Mouse (Mus musculus): ENCODE results near the gene Agr2.

Agr2 gene

DNA sequence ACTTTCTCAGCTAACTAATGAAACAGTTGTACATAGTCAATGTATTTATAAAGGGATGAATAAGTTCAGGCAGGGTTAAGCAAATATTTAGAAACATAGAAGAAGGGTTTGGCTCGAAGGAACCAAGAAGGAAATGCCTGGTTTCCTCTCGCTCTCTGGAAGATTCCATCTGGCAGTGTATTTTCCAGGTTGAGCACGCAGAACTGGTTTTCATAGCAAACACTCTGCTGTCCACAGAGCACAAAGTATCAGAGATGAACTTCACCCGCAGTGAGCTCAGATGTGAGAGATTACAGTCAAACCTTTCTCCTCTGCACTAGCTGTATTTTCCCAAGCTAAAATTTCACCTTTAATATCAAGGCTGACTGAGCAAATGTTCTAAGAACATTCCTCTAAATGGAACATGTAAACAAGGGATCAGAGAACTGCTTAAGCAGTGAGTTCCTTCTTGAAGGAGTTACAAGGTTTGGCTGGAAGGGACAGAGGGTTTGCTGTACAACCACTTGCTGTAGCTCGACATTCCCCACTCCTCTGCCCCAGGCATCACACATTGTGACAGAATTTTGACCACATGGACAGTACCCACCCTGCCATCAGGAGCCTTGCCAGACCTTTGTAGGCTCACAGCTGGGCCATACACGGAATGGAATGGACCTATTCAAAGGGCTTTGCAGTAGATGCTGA, 15.8 kb downstream of the Agr2 start:
- TF ChIP-seq GATA4 (IDR thresholded peaks at IDR 0.05; ENCODE audit: insufficient replicate concordance, low read length), result no peak

DNA sequence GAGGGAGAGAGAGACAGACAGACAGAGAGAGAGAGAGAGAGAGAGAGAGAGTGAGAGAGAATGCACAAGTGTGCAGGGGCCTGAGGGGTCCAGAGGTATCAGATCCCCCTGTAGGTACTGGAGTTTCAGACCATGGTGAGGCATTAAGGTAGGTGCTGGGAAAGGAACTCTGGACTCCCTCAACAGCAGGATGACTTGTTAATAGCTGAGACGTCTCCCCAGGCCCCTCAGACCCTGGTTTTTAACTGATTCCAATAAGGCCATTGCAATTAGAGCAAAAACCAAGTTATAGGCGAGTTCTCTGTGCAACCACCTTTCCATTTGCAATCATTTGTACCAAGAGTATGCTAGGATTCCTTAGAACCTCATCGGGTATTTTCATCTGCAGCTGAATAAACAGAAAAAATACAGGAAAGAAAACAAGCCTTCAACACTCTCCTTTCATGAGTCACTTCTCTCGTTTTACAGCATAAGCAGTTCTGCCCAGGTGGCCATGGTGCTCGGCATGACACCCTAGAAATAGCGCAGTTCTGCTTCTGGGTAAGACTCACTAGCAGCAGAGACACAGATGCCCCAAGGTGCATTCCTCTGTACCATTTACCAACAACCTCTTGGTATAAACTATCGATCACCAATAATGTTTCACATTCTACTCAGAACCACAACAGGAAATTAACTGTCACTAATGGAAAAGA, 20.7 kb downstream of the Agr2 start:
- TF ChIP-seq GATA4 (IDR thresholded peaks at IDR 0.05; ENCODE audit: insufficient replicate concordance, low read length), result no peak

GRCm38 (mm10) chr12:36017791-36018190, 25.1 kb downstream of the Agr2 start:
- TF ChIP-seq GATA4 (IDR thresholded peaks at IDR 0.05; ENCODE audit: insufficient replicate concordance, low read length), result no peak

DNA sequence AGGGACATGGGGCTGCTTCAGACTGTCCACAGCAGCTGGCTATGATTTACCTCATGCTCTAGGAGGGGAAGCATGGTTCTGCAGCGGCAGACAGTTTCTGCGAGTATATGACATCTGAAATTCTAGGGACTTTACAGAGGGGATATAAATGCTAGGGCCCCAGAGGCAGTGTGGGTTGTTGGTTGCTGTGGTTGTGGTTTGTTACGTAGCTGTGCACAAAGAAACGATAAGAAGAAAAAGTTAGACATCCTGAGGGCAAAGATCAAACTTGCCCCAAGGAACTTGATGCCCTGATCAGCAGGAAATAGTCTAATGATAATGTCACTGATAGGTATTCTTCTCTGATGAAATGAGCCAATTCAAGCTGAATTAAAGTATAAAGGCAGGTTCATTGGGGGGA, 26.9 kb downstream of the Agr2 start:
- TF ChIP-seq GATA4 (IDR thresholded peaks at IDR 0.05; ENCODE audit: insufficient replicate concordance, low read length), result no peak

GRCm38 (mm10) chr12:36020081-36020480, 27.4 kb downstream of the Agr2 start:
- TF ChIP-seq GATA4 (IDR thresholded peaks at IDR 0.05; ENCODE audit: insufficient replicate concordance, low read length), result no peak

- TF ChIP-seq GATA4 (IDR thresholded peaks at IDR 0.05; ENCODE audit: insufficient replicate concordance, low read length), result no peak
Observed at GRCm38 (mm10) chr12:36020710-36021109, 28.0 kb downstream of the Agr2 start.

DNA sequence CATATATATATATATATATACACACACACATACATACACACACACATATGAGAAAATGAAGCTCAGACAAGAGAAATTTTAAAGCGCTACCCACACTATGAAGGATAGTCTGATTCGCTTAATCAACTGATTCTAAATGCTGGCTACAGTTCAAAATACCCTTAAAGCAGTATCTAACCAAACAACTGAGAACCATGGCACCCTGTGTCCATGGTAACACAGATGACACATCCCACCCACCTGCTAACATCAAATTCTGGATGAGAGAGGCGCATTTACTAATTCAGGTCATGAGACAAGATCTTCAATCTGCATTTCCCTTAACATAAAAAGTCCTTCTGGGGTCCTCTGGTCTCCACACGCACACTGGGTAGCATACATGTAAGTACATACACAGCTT, 33.4 kb downstream of the Agr2 start:
- no peak for TF ChIP-seq GATA4 (IDR thresholded peaks at IDR 0.05; ENCODE audit: insufficient replicate concordance, low read length)

DNA sequence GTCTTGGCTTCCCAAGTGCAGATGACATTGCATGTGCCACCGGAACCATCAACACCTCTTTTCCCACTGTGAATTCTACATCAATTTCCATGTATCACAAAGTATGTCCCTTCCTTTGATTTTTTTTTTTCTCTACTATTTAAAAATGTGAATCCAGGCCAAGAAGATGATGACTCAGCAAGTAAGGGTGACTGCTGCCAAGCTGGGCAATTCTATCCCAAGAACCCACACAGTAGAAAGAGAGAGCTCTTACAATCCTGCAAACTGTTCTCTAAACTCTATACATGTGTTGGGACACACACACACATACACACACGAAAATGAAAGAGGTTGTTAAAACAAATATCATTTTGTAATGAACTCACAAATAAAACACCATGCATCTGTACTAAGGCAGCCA, 34.5 kb downstream of the Agr2 start:
- no peak for TF ChIP-seq GATA4 (IDR thresholded peaks at IDR 0.05; ENCODE audit: insufficient replicate concordance, low read length)

DNA sequence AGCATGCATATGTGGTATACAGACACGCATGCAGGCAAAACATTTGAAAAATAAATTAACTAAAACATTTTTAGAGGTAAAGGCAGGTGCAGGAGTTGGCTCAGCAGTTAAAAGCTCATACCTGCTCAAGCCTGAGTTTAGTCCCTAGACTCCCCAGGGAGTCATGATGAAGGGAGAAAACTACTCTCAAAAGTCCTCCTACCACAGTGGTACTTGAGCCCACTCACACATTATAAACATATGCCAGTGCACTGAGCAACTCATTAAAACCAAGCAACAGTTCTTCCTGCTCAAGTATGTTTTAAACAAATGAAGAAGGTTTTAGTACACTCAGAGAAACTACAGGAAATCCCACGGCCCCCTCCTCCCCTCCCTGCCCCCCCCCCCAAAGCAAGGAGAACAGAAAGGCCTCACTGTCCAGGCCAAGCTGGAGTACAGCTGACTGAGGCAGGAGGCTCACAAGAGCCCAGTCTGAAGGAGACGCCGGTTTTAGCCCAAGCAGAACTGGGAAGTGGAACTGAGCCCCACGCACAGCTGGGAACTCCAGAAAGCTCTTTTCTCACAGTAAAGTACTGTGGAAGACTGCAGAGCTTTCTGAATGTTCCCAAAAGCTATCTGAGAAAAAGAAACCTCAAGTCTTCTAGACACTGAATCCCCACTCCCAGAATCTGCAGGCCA, 36.4 kb downstream of the Agr2 start:
- no peak for TF ChIP-seq GATA4 (IDR thresholded peaks at IDR 0.05; ENCODE audit: insufficient replicate concordance, low read length)

GRCm38 (mm10) chr12:36029687-36030086, 37.0 kb downstream of the Agr2 start:
- TF ChIP-seq GATA4 (IDR thresholded peaks at IDR 0.05; ENCODE audit: insufficient replicate concordance, low read length), result no peak

DNA sequence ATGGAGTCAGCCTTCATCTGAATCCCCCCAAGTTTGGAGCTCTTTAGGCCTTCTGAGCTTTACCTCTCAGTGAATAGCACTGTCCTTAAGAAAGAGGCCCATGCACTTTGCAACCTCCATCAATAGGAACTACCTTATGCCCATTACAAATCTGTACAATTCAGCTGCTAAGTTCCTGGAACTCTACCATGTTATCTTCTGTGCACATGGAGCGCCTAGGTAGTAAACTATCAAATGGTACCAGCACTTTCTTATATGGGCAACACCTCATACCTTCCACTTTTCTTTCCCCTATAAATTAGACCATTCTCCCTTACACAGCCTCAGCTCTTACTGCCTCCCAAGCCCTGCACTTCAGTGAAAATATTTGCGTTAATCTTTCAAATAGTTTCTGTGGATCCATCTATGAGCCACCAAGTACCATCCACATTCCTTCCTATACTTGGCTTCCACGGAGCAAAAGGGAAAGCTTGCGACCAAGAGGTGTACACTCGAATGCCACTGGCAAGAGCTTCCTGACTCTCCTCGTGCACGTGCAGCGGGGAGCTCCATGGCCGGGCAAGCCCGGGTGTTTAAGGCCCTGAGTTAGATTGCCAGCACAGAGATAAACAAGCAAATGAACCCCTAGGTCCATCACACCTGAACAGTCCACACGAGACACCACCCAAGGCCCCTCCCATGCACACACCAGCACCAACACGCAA, 38.1 kb downstream of the Agr2 start:
- TF ChIP-seq GATA4 (IDR thresholded peaks at IDR 0.05; ENCODE audit: insufficient replicate concordance, low read length), result no peak

DNA sequence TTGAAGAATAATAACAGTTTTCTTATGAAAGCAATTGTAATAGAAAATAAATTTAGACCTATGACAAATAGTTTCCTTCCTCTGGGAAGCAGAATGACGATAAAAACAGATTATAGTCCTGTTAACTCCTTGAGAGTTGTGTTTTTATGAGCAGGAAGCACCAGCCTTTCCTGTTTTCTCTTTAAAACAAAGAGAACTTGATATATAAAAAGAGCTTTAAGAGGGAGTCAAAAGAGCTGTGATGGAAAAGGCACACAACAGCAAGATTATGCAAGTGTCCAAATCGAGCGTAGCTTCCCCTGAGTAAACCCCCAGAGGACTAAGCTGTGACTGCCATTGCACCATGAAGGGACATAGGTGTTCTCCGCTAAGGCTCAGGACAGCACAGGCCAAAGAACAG, 39.7 kb downstream of the Agr2 start:
- no peak; the same call in 1 of the 2 replicates for TF ChIP-seq GATA4 (IDR thresholded peaks at IDR 0.05; ENCODE audit: insufficient replicate concordance, low read length)

GRCm38 (mm10) chr12:36035501-36035900, 42.8 kb downstream of the Agr2 start:
- no peak for TF ChIP-seq GATA4 (IDR thresholded peaks at IDR 0.05; ENCODE audit: insufficient replicate concordance, low read length)

DNA sequence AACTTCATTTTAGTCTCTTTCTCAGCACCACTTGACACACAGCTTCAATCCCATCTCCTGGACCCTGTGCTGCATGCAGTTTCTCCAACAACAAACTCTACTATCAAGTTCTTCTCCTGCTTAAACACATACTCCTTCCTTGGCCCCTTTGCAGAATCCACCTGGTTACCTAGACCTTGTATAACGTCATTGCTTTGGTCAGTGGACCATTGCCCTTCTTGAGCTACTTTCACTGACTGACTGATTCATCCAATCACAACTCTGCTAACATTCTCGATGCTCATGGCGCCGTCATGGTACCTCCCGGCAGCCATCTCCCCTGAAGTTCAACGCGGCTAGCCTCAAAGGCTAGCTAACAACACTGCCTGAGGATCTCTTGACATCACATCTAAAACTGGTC, 43.4 kb downstream of the Agr2 start:
- no peak for TF ChIP-seq GATA4 (IDR thresholded peaks at IDR 0.05; ENCODE audit: insufficient replicate concordance, low read length)

GRCm38 (mm10) chr12:36036776-36037175, 44.1 kb downstream of the Agr2 start:
- TF ChIP-seq GATA4 (IDR thresholded peaks at IDR 0.05; ENCODE audit: insufficient replicate concordance, low read length), result no peak

Measured in liver, adult (tissue).